Mouse (Mus musculus) megakaryocyte progenitor cell, adult 5-6 weeks (primary cell): ENCODE measurements at regions not wholly inside any gene's neighbourhood (a gene's known extent, or its start where the extent isn't known, plus 50 kb on each side); places are given as distances from the start of the nearest gene placed in this dataset.

Source experiments
- ATAC-seq: replicated peaks from 2 replicates; pipeline ENCODE4 v1.8.0; 2016; ENCODE audit warnings: mild to moderate bottlenecking, moderate TSS enrichment, inconsistent platforms; ENCODE audit not compliant: poor library complexity

DNA sequence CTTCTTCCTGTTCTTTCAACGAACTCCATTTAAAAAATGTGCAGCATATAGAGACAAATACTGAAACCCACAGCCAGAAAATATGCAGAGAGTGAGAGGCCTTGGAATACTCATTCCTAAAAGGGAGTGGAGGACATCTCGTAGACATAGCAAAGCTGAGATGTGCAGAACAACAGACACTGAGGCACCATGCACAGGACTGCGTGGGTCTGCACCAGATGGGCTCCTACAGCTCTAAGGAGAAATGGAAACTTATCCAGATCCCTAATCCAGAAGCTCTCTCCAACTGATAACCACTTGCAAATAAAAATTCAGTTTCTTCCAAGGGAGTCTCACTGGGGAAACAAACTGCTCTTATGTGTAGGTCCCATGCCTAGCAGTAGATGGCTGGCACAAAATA is 101.6 kb downstream of the Slc25a24 start:
- ATAC-seq, result no peak

DNA sequence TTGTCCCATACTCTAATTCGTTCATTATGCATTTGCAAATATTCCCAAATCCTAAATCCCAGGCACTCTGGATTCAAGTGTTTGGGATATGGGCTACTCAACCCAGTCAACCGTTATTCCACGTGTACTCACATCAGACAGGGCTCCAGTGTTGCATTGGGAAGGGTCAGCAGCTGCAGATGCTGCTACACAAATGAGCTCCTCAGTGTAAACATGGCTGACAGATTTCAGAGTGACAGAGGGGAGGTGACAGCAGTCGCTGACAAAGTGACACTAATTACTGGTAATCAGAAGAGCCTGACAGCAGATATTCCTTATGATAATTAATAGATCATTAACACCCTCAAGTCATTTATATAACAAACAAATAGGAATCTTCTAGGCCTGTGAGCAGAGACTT is 106.2 kb upstream of the Vav3 start:
- ATAC-seq, result no peak

DNA sequence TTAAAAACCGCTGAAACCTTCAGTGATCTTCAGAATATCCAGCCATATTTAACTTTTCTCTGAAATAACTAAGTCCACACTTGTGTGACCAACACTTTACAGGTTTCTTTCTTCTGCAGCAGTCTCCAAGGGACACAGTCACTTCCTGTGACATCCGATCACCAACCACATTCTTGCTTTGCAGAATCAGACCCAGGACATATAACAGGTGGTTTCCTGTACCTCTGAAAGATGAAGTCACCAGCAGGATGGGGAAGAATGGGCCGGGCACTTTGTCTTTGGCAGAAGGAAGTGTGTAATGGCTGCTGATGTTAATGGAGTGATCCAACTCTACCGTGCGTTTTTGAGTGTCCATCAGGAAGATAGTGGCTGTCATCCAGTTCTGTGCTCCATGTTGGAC is 103.5 kb upstream of the Vav3 start:
- peak; percentile 54 for ATAC-seq

DNA sequence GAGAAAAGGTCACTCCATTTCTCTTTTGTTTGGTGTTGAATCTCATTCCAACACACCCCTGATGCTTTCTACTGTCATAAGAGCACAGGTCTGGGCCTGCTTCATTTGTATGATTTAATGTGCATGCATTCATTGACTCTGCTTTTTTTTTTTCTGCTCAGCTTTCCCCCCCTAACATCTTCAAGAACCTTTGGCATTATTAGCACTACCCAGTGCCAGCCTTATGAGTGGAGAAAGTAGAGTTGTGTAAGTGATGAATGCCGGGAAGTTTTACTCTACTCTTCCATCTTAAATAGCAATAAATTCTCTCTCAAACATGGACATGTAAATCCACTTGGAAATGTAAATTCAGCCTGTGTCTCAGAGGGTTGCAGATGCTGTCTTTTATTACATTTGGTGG is 97.0 kb upstream of the Vav3 start:
- no peak for ATAC-seq

DNA sequence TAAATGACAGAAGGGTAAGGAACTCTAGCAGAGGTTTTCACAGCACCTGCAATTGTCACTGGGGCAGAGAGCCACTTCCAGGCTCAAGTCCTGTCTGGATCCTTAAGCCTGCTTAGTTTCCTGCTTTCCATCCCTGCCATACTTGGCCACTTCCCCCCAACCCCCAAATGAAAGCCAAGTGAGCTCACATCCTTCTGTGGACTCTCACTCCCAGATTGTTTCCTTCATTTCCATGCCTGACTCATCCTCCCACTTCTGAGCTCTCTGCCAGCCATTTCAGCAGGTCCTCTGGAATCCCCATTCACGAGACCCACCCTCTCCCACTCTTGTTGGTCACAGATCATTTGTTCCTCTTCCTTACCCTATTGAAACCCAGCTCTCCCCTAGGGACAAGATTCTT is 91.7 kb upstream of the Vav3 start:
- ATAC-seq, result no peak

DNA sequence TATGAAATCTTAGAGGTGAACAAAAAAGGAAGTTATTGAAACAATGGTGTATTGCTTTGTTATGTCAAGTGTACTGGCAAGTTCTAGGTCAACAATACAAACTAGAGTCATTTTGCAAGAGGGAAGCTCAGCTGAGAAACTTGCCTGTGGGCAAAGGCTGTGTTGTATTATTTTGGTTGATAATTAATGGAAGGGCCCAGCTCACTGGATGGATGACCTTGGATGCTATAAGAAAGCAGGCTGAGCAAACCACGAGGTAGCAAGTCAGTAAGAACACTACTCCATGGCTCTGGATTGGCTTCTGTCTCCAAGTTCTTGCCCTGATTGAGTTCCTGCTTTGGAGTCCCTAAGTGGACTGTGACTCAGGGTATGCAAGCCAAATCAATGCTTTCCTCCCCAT is 91.1 kb upstream of the Vav3 start:
- no peak for ATAC-seq

GRCm38 (mm10) chr3:109249989-109250388 is 90.5 kb upstream of the Vav3 start:
- ATAC-seq, result no peak

GRCm38 (mm10) chr3:109251716-109252115 is 88.7 kb upstream of the Vav3 start:
- peak; percentile 35 for ATAC-seq

DNA sequence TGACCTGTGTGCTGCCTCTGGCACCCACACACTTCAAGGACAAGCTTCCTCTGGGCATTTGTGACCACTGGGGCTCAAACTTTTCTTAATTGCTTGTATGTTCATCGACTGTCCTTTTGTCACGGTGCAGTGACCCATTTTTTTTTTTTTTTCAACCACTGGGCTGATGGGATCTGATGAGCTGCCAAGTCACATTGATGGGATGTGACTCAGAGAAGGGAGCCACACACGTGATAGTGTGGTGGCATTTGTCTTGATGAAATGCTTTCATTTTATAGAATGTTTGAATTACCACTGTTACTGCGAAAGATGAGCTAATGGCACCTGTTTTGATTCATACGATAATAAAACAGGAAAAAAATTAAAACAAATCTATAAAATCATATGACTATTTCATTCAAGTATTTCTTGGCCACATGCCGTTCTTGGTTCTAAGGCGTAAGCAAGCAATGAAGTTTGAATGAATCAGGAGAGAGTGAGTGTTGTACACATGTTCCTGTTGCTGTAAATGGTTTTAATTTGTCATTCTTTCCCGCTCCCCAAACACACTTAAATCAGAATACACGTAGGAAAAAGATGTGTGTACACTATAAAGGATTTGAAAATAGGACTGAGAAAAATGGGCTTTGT is 86.3 kb upstream of the Vav3 start:
- 0 out of 2 replicates have a peak, but pooled peaks have one; percentile 6 for ATAC-seq

DNA sequence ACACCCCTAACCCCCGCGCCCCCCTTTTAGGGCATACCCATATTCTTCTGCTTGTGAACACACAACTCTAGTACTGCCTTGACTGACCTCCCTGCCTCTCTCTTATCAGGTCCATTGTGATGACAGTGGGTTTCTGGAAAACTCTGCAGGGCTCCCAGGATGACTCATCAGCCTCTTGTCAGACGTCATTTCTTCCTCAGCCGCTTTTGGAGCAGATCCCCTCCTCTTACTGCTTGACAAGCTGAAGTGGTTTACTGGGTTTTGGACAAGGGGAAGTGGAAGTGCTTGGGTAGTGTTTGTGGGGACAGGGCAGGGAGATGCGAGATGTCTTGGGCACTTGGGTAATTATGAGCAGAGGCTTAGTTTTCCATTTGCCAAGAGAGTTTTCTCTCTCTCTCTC is 85.5 kb upstream of the Vav3 start:
- ATAC-seq, result peak; percentile 96

GRCm38 (mm10) chr3:109256723-109257122 is 83.7 kb upstream of the Vav3 start:
- no peak for ATAC-seq

DNA sequence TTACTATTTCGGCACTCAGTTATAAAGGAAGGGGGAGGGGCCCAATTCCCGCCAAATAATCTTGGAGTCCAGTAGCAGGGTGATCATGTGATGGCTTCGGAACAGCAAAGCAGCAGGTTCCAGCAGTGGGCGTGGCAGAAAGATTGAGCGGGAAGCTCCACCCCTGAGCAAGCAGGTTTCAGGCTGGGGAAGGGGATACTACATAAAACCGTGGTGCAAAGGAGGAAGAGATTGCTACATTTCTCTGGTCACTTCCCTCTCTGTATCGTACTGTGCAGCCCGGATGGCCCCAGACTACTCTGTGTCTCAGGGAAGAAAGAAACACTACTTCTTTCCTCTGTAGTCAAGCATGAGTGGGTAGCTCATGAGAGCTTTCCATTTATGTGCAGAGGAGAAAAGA is 73.5 kb upstream of the Vav3 start:
- peak; percentile 96 for ATAC-seq

GRCm38 (mm10) chr3:109270783-109271182 is 69.7 kb upstream of the Vav3 start:
- no peak for ATAC-seq

GRCm38 (mm10) chr3:109273074-109273801 is 67.2 kb upstream of the Vav3 start:
- peak; percentile 37 for ATAC-seq

GRCm38 (mm10) chr3:109273802-109274155 is 66.7 kb upstream of the Vav3 start:
- no peak for ATAC-seq

DNA sequence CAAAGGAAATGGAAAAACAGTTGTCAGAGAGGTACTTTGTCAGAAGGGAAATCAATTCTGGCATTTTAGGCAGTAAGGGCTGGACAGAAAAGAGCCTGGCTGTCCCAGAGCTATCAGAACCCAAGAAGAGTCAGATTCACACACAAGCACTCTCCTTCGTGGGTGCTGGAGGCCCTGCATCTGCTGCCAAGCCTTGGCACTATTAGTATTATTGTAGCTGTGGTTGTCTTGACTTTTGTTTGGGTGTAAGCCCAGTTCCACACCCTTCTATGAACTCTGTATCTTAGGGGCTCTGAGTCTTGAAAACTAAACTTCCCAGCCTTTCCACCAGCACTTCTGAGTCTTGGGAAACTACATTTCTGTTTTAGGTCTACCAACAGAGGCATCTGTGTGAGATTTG is 61.4 kb upstream of the Vav3 start:
- ATAC-seq, result no peak

DNA sequence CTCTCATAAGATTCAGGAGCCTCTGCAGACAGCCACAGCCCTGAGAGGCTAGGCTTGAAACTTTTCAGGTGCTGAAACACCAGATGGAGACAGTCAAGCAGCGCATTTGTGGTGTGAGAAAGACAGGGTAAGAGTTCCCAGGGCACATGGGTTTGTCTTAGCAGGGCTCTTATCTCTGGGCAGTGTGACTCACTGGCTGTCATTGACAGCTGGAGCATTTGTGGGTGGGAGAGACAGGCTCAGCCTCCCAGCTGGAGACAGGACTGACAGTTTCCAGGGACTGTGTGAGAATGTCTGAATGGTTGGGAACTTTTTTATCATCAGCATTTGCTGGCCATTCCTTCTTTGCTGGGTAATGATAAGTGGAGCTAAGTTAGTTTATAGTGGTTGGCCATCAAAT is 53.9 kb upstream of the Vav3 start:
- ATAC-seq, result peak; percentile 57
